Comparison of ENCODE assay signal across 8 mouse cellular contexts in genomic region chr5:121834991-121835747, GRCm38 (mm10). TPM values are rescaled to one million over a fixed set of nuclear protein-coding genes. Genes with fewer than 3 reads are reported as not detected.
DNase-seq lines count a peak whose midpoint lies in the region; ATAC-seq and TF ChIP-seq lines count a peak whose summit lies in the region.

No protein-coding gene starts in this region.

- ATAC-seq in G1E (ENCODE audit: extremely low read depth, insufficient number of reproducible peaks, low FRiP score, poor library complexity, severe bottlenecking): no peak
- ATAC-seq in hindbrain, embryonic 11.5 days (ENCODE audit: low FRiP score): no peak
- no peak for ATAC-seq in lung, embryonic 14.5 days (ENCODE audit: insufficient read depth)
- no peak for ATAC-seq in stomach, postnatal 0 days (ENCODE audit: low FRiP score, low TSS enrichment)

- H3K4me1 ChIP-seq in G1E (ENCODE audit: insufficient read depth, low read depth, low read length): peaks cover 78% of the 10 kb centered on the region
- H3K4me1 ChIP-seq in hindbrain, embryonic 11.5 days (replicated peaks; ENCODE audit: control insufficient read depth, insufficient read depth, low read length): peaks cover 11% of the 10 kb centered on the region
- peaks cover 41% of the 10 kb centered on the region for H3K4me1 ChIP-seq in lung, embryonic 14.5 days (ENCODE audit: insufficient read depth)
- peaks cover 10% of the 10 kb centered on the region for H3K4me1 ChIP-seq in stomach, postnatal 0 days (replicated peaks; ENCODE audit: control insufficient read depth, insufficient read depth)

- H3K9ac ChIP-seq in hindbrain, embryonic 11.5 days (ENCODE audit: low read depth, low read length): no peak overlapping the region; the same call in 1 of the 2 replicates
- H3K9ac ChIP-seq in lung, embryonic 14.5 days: peak overlapping the region; percentile 69
- peak overlapping the region; percentile 81 for H3K9ac ChIP-seq in stomach, postnatal 0 days (ENCODE audit: low read length)

- WGBS in hindbrain, embryonic 11.5 days: 43% methylated on average over 12 of the region's 12 CpGs
- 24% methylated on average over 12 of the region's 12 CpGs for WGBS in lung, embryonic 14.5 days
- WGBS in stomach, postnatal 0 days: 45% methylated on average over 12 of the region's 12 CpGs

- H3K4me2 ChIP-seq in hindbrain, embryonic 11.5 days (replicated peaks; ENCODE audit: low read depth, low read length): peak overlapping the region; percentile 96
- H3K4me2 ChIP-seq in lung, embryonic 14.5 days: peak overlapping the region; percentile 85
- H3K4me2 ChIP-seq in stomach, postnatal 0 days (replicated peaks; ENCODE audit: low read depth): peak overlapping the region; percentile 80

- peak overlapping the region; percentile 74 for H3K4me3 ChIP-seq in gastrocnemius, adult 2 months
- H3K4me3 ChIP-seq in G1E (ENCODE audit: low read depth, low read length): peak overlapping the region; percentile 88
- peak overlapping the region; percentile 70 for H3K4me3 ChIP-seq in hindbrain, embryonic 11.5 days (ENCODE audit: low read depth, low read length)
- H3K4me3 ChIP-seq in lung, embryonic 14.5 days (ENCODE audit: low read depth, low read length): peak overlapping the region; percentile 78
- H3K4me3 ChIP-seq in stomach, postnatal 0 days (ENCODE audit: low read depth, low read length): peak overlapping the region; percentile 74

- no peaks in the 10 kb centered on the region for H3K27me3 ChIP-seq in G1E (ENCODE audit: insufficient read depth, low read length)
- H3K27me3 ChIP-seq in hindbrain, embryonic 11.5 days (ENCODE audit: control insufficient read depth, insufficient read depth, low read length): peaks cover 28% of the 10 kb centered on the region
- no peaks in the 10 kb centered on the region; the same call in 1 of the 2 replicates for H3K27me3 ChIP-seq in lung, embryonic 14.5 days (ENCODE audit: insufficient read depth, low read length)
- H3K27me3 ChIP-seq in stomach, postnatal 0 days (ENCODE audit: control insufficient read depth, insufficient read depth, low read length): no peaks in the 10 kb centered on the region

- TF ChIP-seq EP300 in stomach, postnatal 0 days (optimal IDR thresholded peaks at IDR 0.05): no peak

- H3K36me3 ChIP-seq in G1E (replicated peaks): peaks cover 51% of the 10 kb centered on the region
- H3K36me3 ChIP-seq in hindbrain, embryonic 11.5 days (ENCODE audit: control insufficient read depth, insufficient read depth, low read length): no peaks in the 10 kb centered on the region
- no peaks in the 10 kb centered on the region for H3K36me3 ChIP-seq in lung, embryonic 14.5 days (ENCODE audit: insufficient read depth)
- H3K36me3 ChIP-seq in stomach, postnatal 0 days (ENCODE audit: control insufficient read depth, insufficient read depth, low read length): no peaks in the 10 kb centered on the region

- no peak for TF ChIP-seq CTCF in gastrocnemius, adult 2 months (IDR thresholded peaks at IDR 0.05)
- TF ChIP-seq CTCF in G1E (IDR thresholded peaks at IDR 0.05; ENCODE audit: low read depth, low read length): no peak
- TF ChIP-seq CTCF in lung, embryonic 14.5 days (IDR thresholded peaks at IDR 0.05; ENCODE audit: low read depth): no peak
- no peak for TF ChIP-seq CTCF in stomach, postnatal 0 days (IDR thresholded peaks at IDR 0.05; ENCODE audit: low read depth)

- peak overlapping the region; percentile 99 for H3K27ac ChIP-seq in gastrocnemius, adult 2 months
- H3K27ac ChIP-seq in hindbrain, embryonic 11.5 days (ENCODE audit: low read depth, low read length): no peak overlapping the region
- no peak overlapping the region for H3K27ac ChIP-seq in lung, embryonic 14.5 days (ENCODE audit: low read depth)
- peak overlapping the region; percentile 91; the same call in 1 of the 2 replicates for H3K27ac ChIP-seq in stomach, postnatal 0 days (replicated peaks)

- no peaks in the 10 kb centered on the region for H3K9me3 ChIP-seq in G1E (replicated peaks)
- no peaks in the 10 kb centered on the region for H3K9me3 ChIP-seq in hindbrain, embryonic 11.5 days (ENCODE audit: control insufficient read depth, low read length)
- no peaks in the 10 kb centered on the region for H3K9me3 ChIP-seq in lung, embryonic 14.5 days (ENCODE audit: low read depth, low read length)
- no peaks in the 10 kb centered on the region for H3K9me3 ChIP-seq in stomach, postnatal 0 days (ENCODE audit: control insufficient read depth, low read length)

- intact Hi-C loops in gastrocnemius, adult 2 months (cut with DNase I): loop anchor here (5.0 kb wide), 1 partner anchor 123 kb away; the partner anchor contains the start of gene Atxn2
- intact Hi-C loops in gastrocnemius, postnatal 36 days (cut with DNase I): loop anchor here (5.0 kb wide), 1 partner anchor 123 kb away; the partner anchor contains the start of gene Atxn2

- DNase-seq in gastrocnemius, adult 2 months: no peak
- no peak for DNase-seq in gastrocnemius, postnatal 36 days
- DNase-seq in G1E (ENCODE audit: low spot score): no peak
- DNase-seq in hindbrain, embryonic 11.5 days (ENCODE audit: low spot score): no peak
- no peak for DNase-seq in lung, embryonic 14.5 days
- DNase-seq in stomach, postnatal 0 days (ENCODE audit: low spot score): no peak
- no peak for DNase-seq in left cerebral cortex, adult 18-20 months (ENCODE audit: low spot score in 2 of 2)
- DNase-seq in adipocyte (ENCODE audit: low spot score): no peak

RNA-seq across cellular contexts. Expression of gene Sh2b3, which starts 2.3 kb away (rescaled TPM):
- total RNA-seq in gastrocnemius, adult 2 months (2021): 10 to 100 TPM; 11.9 to 15.4 TPM
- 10 to 100 TPM; 13.5 TPM for total RNA-seq in gastrocnemius, postnatal 36 days (2021)
- total RNA-seq in G1E (2014; fragmentation: Nextera tagmentation) (20.4 and 25.7 TPM in 2 replicates), G1E (2017) (16.3 and 20.3 TPM in 2 replicates)
- 122 and 186 TPM in 2 replicates for polyA plus RNA-seq in G1E (2012)
- polyA plus RNA-seq in hindbrain, embryonic 11.5 days (2014; fragmentation: Nextera tagmentation; extraction: Ambion mirVana): 8.4 and 9.6 TPM in 2 replicates
- polyA plus RNA-seq in lung, embryonic 14.5 days (2014; fragmentation: Nextera tagmentation; extraction: Ambion mirVana): 24.2 and 26.4 TPM in 2 replicates
- polyA plus RNA-seq in stomach, postnatal 0 days (2015; fragmentation: Nextera tagmentation; extraction: Ambion mirVana): 7.9 and 8.6 TPM in 2 replicates
- total RNA-seq in left cerebral cortex, adult 18-20 months (2021): 10 to 100 TPM; 24.3 to 26.4 TPM

RNA-seq across cellular contexts. Expression of gene Pheta1, which starts 13.6 kb away (rescaled TPM):
- total RNA-seq in gastrocnemius, adult 2 months (2021): 1 to 10 TPM; 4.7 to 6.4 TPM
- 1 to 10 TPM; 4.5 to 6.0 TPM for total RNA-seq in gastrocnemius, postnatal 36 days (2021)
- total RNA-seq in G1E (2014; fragmentation: Nextera tagmentation) (0.92 and 2.6 TPM in 2 replicates), G1E (2017) (2.5 and 2.6 TPM in 2 replicates)
- 13.3 and 17.6 TPM in 2 replicates for polyA plus RNA-seq in G1E (2012)
- polyA plus RNA-seq in hindbrain, embryonic 11.5 days (2014; fragmentation: Nextera tagmentation; extraction: Ambion mirVana): 27.0 and 29.3 TPM in 2 replicates
- 22.2 TPM in 2 replicates for polyA plus RNA-seq in lung, embryonic 14.5 days (2014; fragmentation: Nextera tagmentation; extraction: Ambion mirVana)
- 24.3 and 26.7 TPM in 2 replicates for polyA plus RNA-seq in stomach, postnatal 0 days (2015; fragmentation: Nextera tagmentation; extraction: Ambion mirVana)
- total RNA-seq in left cerebral cortex, adult 18-20 months (2021): 10 to 100 TPM in 1 of 2 experiments, 1 to 10 TPM in 1; 9.8 to 10.1 TPM

Comparison
In these comparisons a context has a peak if more than half of its experiments do, and no peak if none do; other contexts are left out.
1. H3K27ac ChIP-seq: peak in gastrocnemius, adult 2 months (single experiment) and stomach, postnatal 0 days (single experiment); none in hindbrain, embryonic 11.5 days (single experiment) and lung, embryonic 14.5 days (single experiment).
2. Peak in every context shown above with its lines, with median percentiles within 50 percentile points of each other: H3K4me3 ChIP-seq and H3K4me2 ChIP-seq.